In genomic region chr4:134453619-134454400, GRCm38 (mm10) we compare ENCODE assay signal across 9 mouse cellular contexts. TPM values are rescaled to one million over a fixed set of nuclear protein-coding genes. Genes with fewer than 3 reads are reported as not detected.
DNase-seq lines count a peak whose midpoint lies in the region; ATAC-seq and TF ChIP-seq lines count a peak whose summit lies in the region.
"Had no signal": no experiment of that assay in that cellular context is flagged by ENCODE, and none has a peak within 500 bp of the region (broad histone marks: within the 10 kb centered on the region; RNA-seq: fewer than 3 reads in every experiment).

No protein-coding gene starts in this region.

- DNase-seq in left cerebral cortex, adult 2 months (ENCODE audit: extremely low spot score in 1 of 2, low spot score in 2 of 2), result peak in 1 of 2 experiments; percentile 53
- no peak for DNase-seq in left cerebral cortex, adult 11 months (ENCODE audit: low spot score)
- peak; percentile 87 for DNase-seq in cerebellum, adult 9-11 months
- peak; percentile 67 for DNase-seq in kidney, adult 2 months
- no peak for DNase-seq in right cerebral cortex, postnatal 36 days (ENCODE audit: low spot score in 2 of 2)
- DNase-seq in lung, postnatal 10 days, result no peak

- H3K27me3 ChIP-seq in kidney, adult 2 months (replicated peaks; ENCODE audit: control insufficient read depth, insufficient read depth, low read length), result no peaks in the 10 kb centered on the region
- H3K27me3 ChIP-seq in neural tube, embryonic 15.5 days (replicated peaks), result peaks cover 4% of the 10 kb centered on the region; the same call in 1 of the 2 replicates

- H3K4me3 ChIP-seq in left cerebral cortex, adult 2 months, result peak overlapping the region; percentile 20
- no peak overlapping the region for H3K4me3 ChIP-seq in kidney, adult 2 months (ENCODE audit: insufficient read depth, low read depth, low read length)
- no peak overlapping the region for H3K4me3 ChIP-seq in neural tube, embryonic 15.5 days (replicated peaks)

- no peak overlapping the region for H3K9ac ChIP-seq in neural tube, embryonic 15.5 days (replicated peaks)

- peaks cover 11% of the 10 kb centered on the region for H3K4me1 ChIP-seq in kidney, adult 2 months (ENCODE audit: control insufficient read depth, insufficient read depth, low read length)
- H3K4me1 ChIP-seq in neural tube, embryonic 15.5 days, result peaks cover 34% of the 10 kb centered on the region

- peak overlapping the region; percentile 43 for H3K4me2 ChIP-seq in neural tube, embryonic 15.5 days

- no peaks in the 10 kb centered on the region for H3K36me3 ChIP-seq in kidney, adult 2 months (ENCODE audit: control insufficient read depth, insufficient read depth, low read length)
- H3K36me3 ChIP-seq in neural tube, embryonic 15.5 days, result no peaks in the 10 kb centered on the region

- WGBS in kidney, adult 2 months, result 63% methylated on average over 34 of the region's 34 CpGs
- whole genome bisulfite sequencing in neural tube, embryonic 15.5 days, result 25% methylated on average over 34 of the region's 34 CpGs

- intact Hi-C loops in left cerebral cortex, adult 2 months (cut with DNase I), result no loop called here

- no peak for TF ChIP-seq CTCF in left cerebral cortex, adult 2 months (IDR thresholded peaks at IDR 0.05)
- TF ChIP-seq CTCF in kidney, adult 2 months (conservative IDR thresholded peaks at IDR 0.05; ENCODE audit: insufficient read depth, insufficient read length, low read depth, low read length), result no peak

- TF ChIP-seq POLR2A in kidney, adult 2 months (IDR thresholded peaks at IDR 0.05; ENCODE audit: low read depth, low read length), result no peak

- H3K27ac ChIP-seq in left cerebral cortex, adult 2 months, result peak overlapping the region; percentile 99
- no peak overlapping the region for H3K27ac ChIP-seq in kidney, adult 2 months (ENCODE audit: insufficient read depth, low read depth, low read length)
- H3K27ac ChIP-seq in neural tube, embryonic 15.5 days (replicated peaks), result no peak overlapping the region

- no peaks in the 10 kb centered on the region for H3K9me3 ChIP-seq in neural tube, embryonic 15.5 days (replicated peaks)

- ATAC-seq in neural tube, embryonic 15.5 days (ENCODE audit: low FRiP score), result no peak
- ATAC-seq in frontal cortex, adult (ENCODE audit: low TSS enrichment), result no peak

RNA-seq across cellular contexts. Expression of gene Stmn1, which starts 14.3 kb away (rescaled TPM):
- 1,000 to 10,000 TPM in 1 of 2 experiments, 100 to 1,000 TPM in 1; 990 to 1,034 TPM for total RNA-seq in left cerebral cortex, adult 2 months (2021)
- polyA plus RNA-seq in kidney, adult 2 months (2012; rRNA removed), result 9.8 and 24.9 TPM in 2 replicates
- 4,048 and 4,915 TPM in 2 replicates for polyA plus RNA-seq in neural tube, embryonic 15.5 days (2015; fragmentation: Nextera tagmentation; extraction: Ambion mirVana)

RNA-seq across cellular contexts. Expression of gene Paqr7, which starts 42.7 kb away (rescaled TPM):
- total RNA-seq in left cerebral cortex, adult 2 months (2021), result 10 to 100 TPM; 69.3 to 77.9 TPM
- polyA plus RNA-seq in kidney, adult 2 months (2012; rRNA removed), result 58.7 and 74.3 TPM in 2 replicates
- 30.5 and 35.2 TPM in 2 replicates for polyA plus RNA-seq in neural tube, embryonic 15.5 days (2015; fragmentation: Nextera tagmentation; extraction: Ambion mirVana)

RNA-seq across cellular contexts. Expression of gene Aunip, which starts 57.0 kb away (rescaled TPM):
- under 1 TPM; 0.54 to 0.63 TPM for total RNA-seq in left cerebral cortex, adult 2 months (2021)
- polyA plus RNA-seq in kidney, adult 2 months (2012; rRNA removed), result 0.07 and 0.09 TPM in 2 replicates
- polyA plus RNA-seq in neural tube, embryonic 15.5 days (2015; fragmentation: Nextera tagmentation; extraction: Ambion mirVana), result 1.8 and 5.4 TPM in 2 replicates
- total RNA-seq: neutrophil, adult 5-6 weeks had no signal

RNA-seq across cellular contexts. Expression of gene Pafah2, which starts 57.7 kb away (rescaled TPM):
- 1 to 10 TPM; 6.5 to 6.9 TPM for total RNA-seq in left cerebral cortex, adult 2 months (2021)
- 96.9 and 102 TPM in 2 replicates for polyA plus RNA-seq in kidney, adult 2 months (2012; rRNA removed)
- 7.5 and 8.9 TPM in 2 replicates for polyA plus RNA-seq in neural tube, embryonic 15.5 days (2015; fragmentation: Nextera tagmentation; extraction: Ambion mirVana)

Comparison
In these comparisons a context has a peak if more than half of its experiments do, and no peak if none do; other contexts are left out.
1. DNase-seq: peak in cerebellum, adult 9-11 months (single experiment) and kidney, adult 2 months (single experiment); none in left cerebral cortex, adult 11 months (single experiment), right cerebral cortex, postnatal 36 days (0 of 2) and lung, postnatal 10 days (single experiment).
2. RNA of gene Stmn1, which starts 14.3 kb away (polyA plus RNA-seq): 4,048 to 4,915 TPM in neural tube, embryonic 15.5 days; 9.8 to 24.9 TPM in kidney, adult 2 months; every median in the first group is over 100 times any median in the second.